Mouse (Mus musculus) CH12.LX (cell line): ENCODE results near the gene Adgre1. TPM values are rescaled to one million over a fixed set of nuclear protein-coding genes. Genes with fewer than 3 reads are reported as not detected.

Source experiments
- DNase-seq: peaks from one replicate; pipeline ENCODE4 v3.0.0-alpha.2; 2013; ENCODE audit errors: extremely low read depth
- H3K27ac ChIP-seq: 2 replicates; pipeline ENCODE4 v1.5.1; 2012; ENCODE audit warnings: low read depth, mild to moderate bottlenecking, control low read depth, moderate library complexity; ENCODE audit not compliant: insufficient read depth
- H3K27me3 ChIP-seq: replicated peaks from 2 replicates; pipeline ENCODE3; 2012; ENCODE audit warnings: inconsistent platforms
- H3K36me3 ChIP-seq, 2 experiments: replicated peaks in 1 of 2; 2 replicates each; pipeline versions ENCODE3 to v1.6.1; 2012; ENCODE audit warnings: inconsistent platforms in 1 of 2, low read length in 1 of 2, mild to moderate bottlenecking in 1 of 2, mixed read lengths in 1 of 2, moderate library complexity in 1 of 2; ENCODE audit not compliant: control insufficient read depth in 1 of 2, insufficient read depth in 1 of 2
- H3K4me1 ChIP-seq, 2 experiments: 2 replicates each; pipeline ENCODE4 v1.6.1; 2012; ENCODE audit warnings: inconsistent platforms in 1 of 2, moderate library complexity in 1 of 2; ENCODE audit not compliant: insufficient read depth in 2 of 2, control insufficient read depth in 1 of 2
- H3K4me2 ChIP-seq: 2 replicates; pipeline ENCODE4 v1.6.1; 2012; ENCODE audit warnings: low read depth, mild to moderate bottlenecking, control low read depth; ENCODE audit not compliant: poor library complexity, insufficient read depth, severe bottlenecking
- H3K4me3 ChIP-seq, 3 experiments: fragments of 150-350 bp in 1 of 3; sonication (generic) in 1 of 3; replicated peaks in 1 of 3; 2 replicates each; pipeline versions ENCODE3 to v1.5.1; 2011 to 2012; ENCODE audit warnings: low read depth in 2 of 3, low read length in 2 of 3, mild to moderate bottlenecking in 2 of 3, moderate library complexity in 2 of 3, control low read depth in 1 of 3, improper control_type of control experiment in 1 of 3, inconsistent platforms in 1 of 3, mixed read lengths in 1 of 3; ENCODE audit not compliant: poor library complexity in 1 of 3
- H3K79me2 ChIP-seq: replicated peaks from 2 replicates; pipeline ENCODE4 v1.6.1; 2012; ENCODE audit warnings: mild to moderate bottlenecking, moderate library complexity; ENCODE audit not compliant: control insufficient read depth, poor library complexity, insufficient read depth, severe bottlenecking; ENCODE audit errors: extremely low read depth
- H3K9ac ChIP-seq: 2 replicates; pipeline ENCODE4 v1.6.1; 2012; ENCODE audit warnings: low read depth, mild to moderate bottlenecking, control low read depth, moderate library complexity; ENCODE audit not compliant: insufficient read depth
- H3K9me3 ChIP-seq: replicated peaks from 2 replicates; pipeline ENCODE3; 2012; ENCODE audit warnings: low read length, inconsistent platforms, mixed read lengths
- BHLHE40 ChIP-seq: IDR thresholded peaks from 2 replicates; pipeline ENCODE4 v1.6.1; 2011; ENCODE audit warnings: mild to moderate bottlenecking, low read depth, low read length, improper control_type of control experiment
- CHD1 ChIP-seq: IDR thresholded peaks from 2 replicates; pipeline ENCODE4 v1.6.1; 2012; ENCODE audit warnings: low read depth, low read length, improper control_type of control experiment, inconsistent platforms
- CHD2 ChIP-seq: IDR thresholded peaks from 2 replicates; pipeline ENCODE4 v1.6.1; 2011; ENCODE audit warnings: low read length, improper control_type of control experiment
- CTCF ChIP-seq, 2 experiments: IDR thresholded peaks in 1 of 2; conservative IDR thresholded peaks in 1 of 2; 2 replicates each; pipeline ENCODE4 v1.5.1; 2011 to 2012; ENCODE audit warnings: low read depth in 2 of 2, low read length in 2 of 2, improper control_type of control experiment in 1 of 2, inconsistent platforms in 1 of 2, mild to moderate bottlenecking in 1 of 2, moderate library complexity in 1 of 2
- E2F4 ChIP-seq: IDR thresholded peaks from 2 replicates; pipeline ENCODE4 v1.6.1; 2011; ENCODE audit warnings: low read depth, low read length, improper control_type of control experiment; ENCODE audit not compliant: insufficient replicate concordance
- ELF1 ChIP-seq: IDR thresholded peaks from 2 replicates; pipeline ENCODE4 v1.6.1; 2014; ENCODE audit warnings: low read depth, mild to moderate bottlenecking, inconsistent platforms, low read length, improper control_type of control experiment
- EP300 ChIP-seq: IDR thresholded peaks from 2 replicates; pipeline ENCODE4 v1.6.1; 2011; ENCODE audit warnings: low read length, improper control_type of control experiment
- ETS1 ChIP-seq: conservative IDR thresholded peaks from 2 replicates; pipeline ENCODE4 v1.6.1; 2012; ENCODE audit warnings: low read depth, mild to moderate bottlenecking, inconsistent platforms, low read length, improper control_type of control experiment, moderate library complexity
- GABPA ChIP-seq: IDR thresholded peaks from 2 replicates; pipeline ENCODE4 v1.6.1; 2012; ENCODE audit warnings: low read depth, low read length, improper control_type of control experiment, inconsistent platforms; ENCODE audit not compliant: insufficient replicate concordance
- HCFC1 ChIP-seq: IDR thresholded peaks from 2 replicates; pipeline ENCODE4 v1.6.1; 2012; ENCODE audit warnings: low read depth, mild to moderate bottlenecking, inconsistent platforms, low read length, improper control_type of control experiment
- IRF4 ChIP-seq: IDR thresholded peaks from 2 replicates; pipeline ENCODE4 v1.6.1; 2014; ENCODE audit warnings: low read depth, mild to moderate bottlenecking, inconsistent platforms, low read length, improper control_type of control experiment
- JUN ChIP-seq: IDR thresholded peaks from 2 replicates; pipeline ENCODE4 v1.6.1; 2011; ENCODE audit warnings: low read depth, mild to moderate bottlenecking, low read length, improper control_type of control experiment, moderate library complexity; ENCODE audit not compliant: insufficient read depth
- JUND ChIP-seq: conservative IDR thresholded peaks from 2 replicates; pipeline ENCODE4 v1.6.1; 2011; ENCODE audit warnings: low read depth, low read length, improper control_type of control experiment
- KAT2A ChIP-seq: IDR thresholded peaks from 2 replicates; pipeline ENCODE4 v1.6.1; 2012; ENCODE audit warnings: low read length, improper control_type of control experiment, inconsistent platforms; ENCODE audit not compliant: insufficient replicate concordance
- MAFK ChIP-seq: IDR thresholded peaks from 2 replicates; pipeline ENCODE4 v1.6.1; 2011; ENCODE audit warnings: low read length, improper control_type of control experiment; ENCODE audit not compliant: insufficient replicate concordance
- MAX ChIP-seq: IDR thresholded peaks from 2 replicates; pipeline ENCODE4 v1.6.1; 2011; ENCODE audit warnings: low read length, improper control_type of control experiment
- MAZ ChIP-seq: IDR thresholded peaks from 2 replicates; pipeline ENCODE4 v1.6.1; 2012; ENCODE audit warnings: low read depth, mild to moderate bottlenecking, inconsistent platforms, low read length, improper control_type of control experiment, moderate library complexity
- MEF2A ChIP-seq: IDR thresholded peaks from 2 replicates; pipeline ENCODE4 v1.6.1; 2014; ENCODE audit warnings: low read depth, mild to moderate bottlenecking, inconsistent platforms, low read length, improper control_type of control experiment, borderline replicate concordance
- MXI1 ChIP-seq: IDR thresholded peaks from 2 replicates; pipeline ENCODE4 v1.6.1; 2011; ENCODE audit warnings: mild to moderate bottlenecking, low read depth, low read length, improper control_type of control experiment
- MYC ChIP-seq: IDR thresholded peaks from 2 replicates; pipeline ENCODE4 v1.6.1; 2011; ENCODE audit warnings: low read depth, mild to moderate bottlenecking, improper control_type of control experiment, low read length
- NELFE ChIP-seq: IDR thresholded peaks from 2 replicates; pipeline ENCODE4 v1.6.1; 2011; ENCODE audit warnings: low read depth, low read length, improper control_type of control experiment
- NRF1 ChIP-seq: IDR thresholded peaks from 2 replicates; pipeline ENCODE4 v1.6.1; 2014; ENCODE audit warnings: low read depth, mild to moderate bottlenecking, inconsistent platforms, low read length, improper control_type of control experiment, moderate library complexity
- PAX5 ChIP-seq: IDR thresholded peaks from 2 replicates; pipeline ENCODE4 v1.6.1; 2012; ENCODE audit warnings: low read length, inconsistent platforms, mixed read lengths
- POLR2A ChIP-seq: IDR thresholded peaks from 2 replicates; pipeline ENCODE4 v1.6.1; 2011; ENCODE audit warnings: low read depth, mild to moderate bottlenecking, improper control_type of control experiment, low read length
- POLR2AphosphoS2 ChIP-seq: IDR thresholded peaks from 2 replicates; pipeline ENCODE4 v1.6.1; 2011; ENCODE audit warnings: low read depth, low read length, improper control_type of control experiment
- RAD21 ChIP-seq: IDR thresholded peaks from 2 replicates; pipeline ENCODE4 v1.6.1; 2011; ENCODE audit warnings: low read depth, mild to moderate bottlenecking, low read length, improper control_type of control experiment, moderate library complexity
- RCOR1 ChIP-seq: conservative IDR thresholded peaks from 2 replicates; pipeline ENCODE4 v1.6.1; 2012; ENCODE audit warnings: low read depth, mild to moderate bottlenecking, inconsistent platforms, low read length, improper control_type of control experiment
- SIN3A ChIP-seq: IDR thresholded peaks from 2 replicates; pipeline ENCODE4 v1.6.1; 2012; ENCODE audit warnings: low read length, improper control_type of control experiment, inconsistent platforms
- SMC3 ChIP-seq: IDR thresholded peaks from 2 replicates; pipeline ENCODE4 v1.6.1; 2011; ENCODE audit warnings: low read depth, low read length, improper control_type of control experiment
- TBP ChIP-seq: conservative IDR thresholded peaks from 2 replicates; pipeline ENCODE4 v1.6.1; 2011; ENCODE audit warnings: low read depth, low read length, improper control_type of control experiment
- TCF12 ChIP-seq: IDR thresholded peaks from 2 replicates; pipeline ENCODE4 v1.6.1; 2014; ENCODE audit warnings: low read depth, mild to moderate bottlenecking, inconsistent platforms, low read length, improper control_type of control experiment
- UBTF ChIP-seq: IDR thresholded peaks from 2 replicates; pipeline ENCODE4 v1.6.1; 2012; ENCODE audit warnings: low read depth, mild to moderate bottlenecking, inconsistent platforms, low read length, improper control_type of control experiment, moderate library complexity
- USF1 ChIP-seq: IDR thresholded peaks from 2 replicates; pipeline ENCODE4 v1.6.1; 2014; ENCODE audit warnings: low read depth, mild to moderate bottlenecking, inconsistent platforms, low read length, improper control_type of control experiment
- USF2 ChIP-seq: conservative IDR thresholded peaks from 2 replicates; pipeline ENCODE4 v1.6.1; 2011; ENCODE audit warnings: low read depth, low read length, improper control_type of control experiment
- ZC3H11A ChIP-seq: IDR thresholded peaks from 2 replicates; pipeline ENCODE4 v1.6.1; 2012; ENCODE audit warnings: low read depth, mild to moderate bottlenecking, inconsistent platforms, low read length, improper control_type of control experiment
- ZKSCAN1 ChIP-seq: IDR thresholded peaks from 2 replicates; pipeline ENCODE4 v1.6.1; 2012; ENCODE audit warnings: low read depth, inconsistent platforms, low read length, improper control_type of control experiment, borderline replicate concordance
- ZMIZ1 ChIP-seq: IDR thresholded peaks from 2 replicates; pipeline ENCODE4 v1.6.1; 2012; ENCODE audit warnings: low read depth, mild to moderate bottlenecking, inconsistent platforms, low read length, improper control_type of control experiment
- ZNF384 ChIP-seq: IDR thresholded peaks from 2 replicates; pipeline ENCODE4 v1.6.1; 2012; ENCODE audit warnings: low read depth, low read length, improper control_type of control experiment, inconsistent platforms
- dilution Hi-C: fragments of 300-500 bp; cut with MboI; formaldehyde crosslinking; loops from 2 replicates; pipeline ENCODE4 v1.14.3; 2020; ENCODE audit warnings: low sequenced_read_pairs; ENCODE audit not compliant: extremely low pct_unique_long_range_greater_than_20kb, extremely low pct_ligation_motif_present
- in situ Hi-C: fragments of 300-500 bp; cut with MboI; formaldehyde crosslinking; loops from 3 replicates; pipeline ENCODE4 v1.14.3; 2019; ENCODE audit warnings: low sequenced_read_pairs, low pct_ligation_motif_present, low pct_unique_long_range_greater_than_20kb, mixed read lengths
- polyA plus RNA-seq: library from polyadenylated mRNA; unstranded; fragments of >175 nt; gene quantifications from 2 replicates; pipeline ENCODE4 v1.2.1, GENCODE M21; 2012; ENCODE audit warnings: low read depth; ENCODE audit not compliant: insufficient read length
- total RNA-seq, 2 experiments: library from RNA; depleted of rRNA; stranded (reverse); fragments of 300-350 nt in 1 of 2; fragments of >200 nt in 1 of 2; gene quantifications; 2 replicates each; pipeline ENCODE4 v1.2.3; 2012 to 2014

Gene Adgre1
- total and polyA plus RNA-seq, 3 experiments = 1.8 to 33.6 (median 10.3) TPM

GRCm38 (mm10) chr17:57334761-57335150 is 23.7 kb upstream of the Adgre1 start:
- in situ Hi-C loops = loop anchor here (5.0 to 25.0 kb wide), 4 partner anchors 90 to 340 kb away; partner anchors contain the start of genes Alkbh7, Clpp, Dennd1c and Gpr108
- Histone ChIP-seq H3K4me3 (no peak overlapping the region), H3K27ac (no peak overlapping the region), H3K9ac (no peak overlapping the region), H3K4me1 (peaks cover 0 to 18% of the 10 kb centered on the region in 2 experiments; a peak in 3 of 4 replicates), H3K4me2 (peak overlapping the region; percentile 60), H3K27me3 (no peaks in the 10 kb centered on the region), H3K9me3 (no peaks in the 10 kb centered on the region), H3K79me2 (no peaks in the 10 kb centered on the region), H3K36me3 (peaks cover 3 to 8% of the 10 kb centered on the region in 2 experiments)
- DNase-seq = peak; percentile 87
- peak; percentile 47; the same call in 1 of the 2 replicates for TF ChIP-seq SIN3A
- TF ChIP-seq ZC3H11A = peak; percentile 86
- no peak; the same call in 1 of the 2 replicates for TF ChIP-seq MYC
- TF ChIP-seq E2F4 = no peak
- no peak for TF ChIP-seq USF1
- no peak for TF ChIP-seq POLR2A
- peak; percentile 96 for TF ChIP-seq RAD21
- TF ChIP-seq GABPA = no peak
- peak; percentile 84 for TF ChIP-seq MAX
- peak; percentile 51; the same call in 1 of the 2 replicates for TF ChIP-seq IRF4
- no peak for TF ChIP-seq CHD2
- peak; percentile 37; the same call in 1 of the 2 replicates for TF ChIP-seq NRF1
- TF ChIP-seq ZKSCAN1 = no peak
- TF ChIP-seq EP300 = no peak
- no peak for TF ChIP-seq USF2
- peak; percentile 86 for TF ChIP-seq BHLHE40
- TF ChIP-seq POLR2AphosphoS2 = no peak
- peak; percentile 73 to 97 for TF ChIP-seq CTCF (conservative IDR thresholded peaks at IDR 0.05 in 1 of 2, IDR thresholded peaks at IDR 0.05 in 1 of 2; ENCODE audit: low read depth in 2 of 2, low read length in 2 of 2)
- 0 out of 2 replicates have a peak, but pooled peaks have one; percentile 28 for TF ChIP-seq MEF2A
- no peak for TF ChIP-seq ZMIZ1
- no peak for TF ChIP-seq KAT2A
- peak; percentile 95 for TF ChIP-seq SMC3
- TF ChIP-seq UBTF = no peak
- no peak for TF ChIP-seq JUN
- no peak for TF ChIP-seq MAFK
- no peak for TF ChIP-seq PAX5
- TF ChIP-seq TBP = no peak
- TF ChIP-seq NELFE = 0 out of 2 replicates have a peak, but pooled peaks have one; percentile 44
- TF ChIP-seq ZNF384 = peak; percentile 56
- no peak for TF ChIP-seq CHD1
- TF ChIP-seq JUND = no peak
- no peak for TF ChIP-seq RCOR1
- 0 out of 2 replicates have a peak, but pooled peaks have one; percentile 15 for TF ChIP-seq ETS1
- 0 out of 2 replicates have a peak, but pooled peaks have one; percentile 51 for TF ChIP-seq MAZ
- TF ChIP-seq HCFC1 = no peak
- TF ChIP-seq MXI1 = peak; percentile 89
- peak; percentile 60; the same call in 1 of the 2 replicates for TF ChIP-seq TCF12
- TF ChIP-seq ELF1 = peak; percentile 74
- dilution Hi-C loops = no loop called here
